Mouse (Mus musculus) G1E-ER4 (cell line): ENCODE data around the gene Hdac7. TPM values are rescaled to one million over a fixed set of nuclear protein-coding genes. Genes with fewer than 3 reads are reported as not detected.

Experiments used
- GATA1 ChIP-seq: IDR thresholded peaks from one replicate; pipeline ENCODE4 v1.8.0; 2012; ENCODE audit warnings: low read length, inconsistent platforms
- polyA plus RNA-seq: library from polyadenylated mRNA; stranded (reverse); fragments of >175 nt; gene quantifications from 2 replicates; pipeline ENCODE4 v1.2.3, GENCODE M21; 2012

The Hdac7 gene
- polyA plus RNA-seq, 1 experiment: 174 TPM

GRCm38 (mm10) chr15:97745331-97745730, 99.0 kb downstream of the Hdac7 start:
- TF ChIP-seq GATA1: no peak

GRCm38 (mm10) chr15:97744930-97745329, 99.4 kb downstream of the Hdac7 start:
- no peak for TF ChIP-seq GATA1

DNA sequence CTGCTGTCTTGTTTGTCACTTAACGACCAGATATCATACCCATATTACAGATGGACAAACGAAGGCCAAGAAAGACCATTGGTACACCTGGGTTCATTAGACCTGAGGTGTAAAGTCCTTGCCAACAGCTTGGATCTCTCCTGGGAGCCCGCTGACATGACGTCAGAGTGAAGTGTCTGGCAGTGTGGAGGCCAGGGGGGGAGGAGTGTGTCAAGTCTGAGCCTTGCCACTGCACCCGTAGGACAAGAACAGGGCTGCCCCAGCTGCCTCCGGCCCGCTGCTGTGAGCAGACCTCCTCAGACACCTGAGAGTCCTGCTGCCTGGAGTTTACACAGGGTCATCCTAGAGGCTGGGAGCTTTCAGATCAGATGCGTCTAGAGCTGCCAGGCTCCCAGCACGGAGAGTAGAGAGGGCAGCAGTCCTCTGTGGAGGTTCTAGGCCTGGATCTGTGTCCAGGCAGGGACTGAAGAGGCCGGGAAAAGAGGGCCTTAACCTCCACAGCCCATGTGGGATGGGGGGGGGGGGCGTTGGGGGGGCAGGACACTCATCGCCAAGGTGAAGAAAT, 100.3 kb downstream of the Hdac7 start:
- no peak for TF ChIP-seq GATA1

- TF ChIP-seq GATA1: no peak
Measured at GRCm38 (mm10) chr15:97743210-97743609, 101.1 kb downstream of the Hdac7 start.

Other genes starting within 250 kb of the Hdac7 start
- gene Rpap3, start 138.7 kb downstream of the Hdac7 start, polyA plus RNA-seq: 22.2 and 22.8 TPM in 2 replicates
- gene Endou, start 113.2 kb downstream of the Hdac7 start, polyA plus RNA-seq: not detected in 2 replicates
- 0.05 TPM in 1 of 2 replicates, not detected in the other for gene Rapgef3, start 76.5 kb downstream of the Hdac7 start, polyA plus RNA-seq
- 160 and 171 TPM in 2 replicates for gene Slc48a1, start 66.0 kb downstream of the Hdac7 start, polyA plus RNA-seq
- not detected in 2 replicates for gene Vdr, start 66.1 kb upstream of the Hdac7 start, polyA plus RNA-seq
- 15.5 and 21.5 TPM in 2 replicates for gene Tmem106c, start 119.7 kb upstream of the Hdac7 start, polyA plus RNA-seq
- 0.03 and 0.05 TPM in 2 replicates for gene Col2a1, start 160.2 kb upstream of the Hdac7 start, polyA plus RNA-seq
- 23.9 and 28.6 TPM in 2 replicates for gene Pfkm, start 248.1 kb upstream of the Hdac7 start, polyA plus RNA-seq
- 17.4 and 18.2 TPM in 2 replicates for gene Senp1, start 249.2 kb upstream of the Hdac7 start, polyA plus RNA-seq